Mouse (Mus musculus) granulocyte monocyte progenitor cell, adult 5-6 weeks (primary cell): ENCODE data around the gene Cntrob. TPM values are rescaled to one million over a fixed set of nuclear protein-coding genes. Genes with fewer than 3 reads are reported as not detected.

Experiments used
- ATAC-seq: replicated peaks from 2 replicates; pipeline ENCODE4 v1.8.0; 2016; ENCODE audit warnings: mild to moderate bottlenecking, moderate TSS enrichment, inconsistent platforms; ENCODE audit not compliant: poor library complexity, severe bottlenecking
- total RNA-seq, 2 experiments: library from RNA; stranded (forward) in 1 of 2; stranded (reverse) in 1 of 2; fragments of 200-712, 200-1000 nt in 1 of 2; fragments of >200 nt in 1 of 2; fragmentation: Nextera tagmentation in 1 of 2; gene quantifications; 2 replicates each; pipeline ENCODE4 v1.2.3; 2014 to 2017

The Cntrob gene
- total RNA-seq, 2 experiments from 2014 or later: 21.3 to 36.3 TPM

DNA sequence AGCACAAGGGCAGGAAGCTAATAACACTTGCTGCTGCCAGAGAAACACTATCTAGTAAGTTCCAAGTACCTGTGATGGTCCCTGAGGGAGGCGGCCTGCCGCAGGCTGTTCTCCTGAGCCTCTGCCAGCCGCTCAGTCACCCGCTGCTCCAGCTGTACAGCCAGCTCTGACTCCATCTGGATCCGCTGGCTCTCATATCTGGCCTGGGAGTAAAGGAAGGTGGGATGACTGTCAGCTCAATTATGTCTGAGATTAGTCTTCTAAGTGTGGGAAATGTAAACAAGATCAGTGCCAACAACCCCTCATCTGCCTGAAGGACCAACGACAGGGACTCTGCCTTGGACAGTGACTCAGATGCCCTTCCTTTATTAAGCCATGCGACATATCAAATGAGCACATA is 12.3 kb downstream of the Cntrob start:
- ATAC-seq: no peak

DNA sequence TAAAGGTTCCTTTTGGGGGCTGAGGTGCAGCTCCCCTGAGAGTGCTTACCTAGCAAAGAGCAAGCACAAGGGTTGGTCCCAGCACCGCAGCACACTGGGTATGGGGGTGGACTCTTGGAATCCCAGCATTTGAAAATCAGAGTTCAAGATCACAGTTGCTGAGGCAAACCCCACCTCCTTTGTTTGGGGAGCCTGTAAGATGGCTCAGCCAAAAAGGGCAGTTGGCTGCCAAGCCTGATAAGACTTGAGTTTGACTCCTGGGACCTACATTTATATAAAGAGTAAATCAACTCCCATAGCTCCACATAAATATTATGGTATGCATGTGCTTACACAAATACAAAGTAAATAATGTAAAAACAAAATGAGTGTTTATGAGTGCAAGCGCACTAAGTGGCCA is 17.5 kb downstream of the Cntrob start:
- no peak for ATAC-seq

DNA sequence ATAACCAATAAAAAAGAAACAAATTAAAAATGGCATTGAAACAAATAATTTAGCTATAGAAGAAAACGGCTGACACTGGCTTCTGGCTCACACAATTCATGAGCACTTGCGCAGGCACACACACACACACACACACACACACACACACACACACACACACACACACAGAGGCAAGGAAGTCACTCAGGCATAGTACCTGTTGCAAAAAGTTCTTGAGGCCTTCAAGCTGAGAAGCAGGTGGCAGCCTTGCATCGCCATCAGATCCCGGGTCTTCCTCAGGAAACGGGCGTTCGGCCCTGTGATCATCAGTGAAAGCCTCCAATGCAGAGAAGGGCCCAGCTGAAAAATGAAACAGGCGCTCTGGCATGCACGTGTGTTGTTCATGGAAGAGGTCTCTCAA is 18.3 kb downstream of the Cntrob start:
- ATAC-seq: no peak

DNA sequence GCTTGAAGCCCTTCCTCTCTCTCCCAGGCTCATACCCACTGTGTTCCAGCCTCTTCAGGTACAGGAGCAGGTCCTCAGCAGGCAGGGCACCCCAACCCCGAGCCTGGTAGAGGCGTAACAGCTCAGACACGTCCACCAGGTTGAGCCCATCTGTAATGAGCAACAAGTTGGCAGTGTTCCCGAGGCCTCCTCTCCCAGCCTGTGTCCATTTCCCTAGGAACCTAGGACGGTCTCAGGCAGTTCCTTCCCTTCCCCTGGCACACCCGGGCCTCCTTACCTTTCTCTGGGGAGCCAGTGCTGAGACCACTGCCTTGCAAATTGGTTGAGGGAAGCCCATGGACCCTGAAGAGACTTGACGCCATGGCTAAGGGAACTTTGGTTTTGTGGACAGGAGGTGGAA is 20.8 kb downstream of the Cntrob start:
- no peak for ATAC-seq

DNA sequence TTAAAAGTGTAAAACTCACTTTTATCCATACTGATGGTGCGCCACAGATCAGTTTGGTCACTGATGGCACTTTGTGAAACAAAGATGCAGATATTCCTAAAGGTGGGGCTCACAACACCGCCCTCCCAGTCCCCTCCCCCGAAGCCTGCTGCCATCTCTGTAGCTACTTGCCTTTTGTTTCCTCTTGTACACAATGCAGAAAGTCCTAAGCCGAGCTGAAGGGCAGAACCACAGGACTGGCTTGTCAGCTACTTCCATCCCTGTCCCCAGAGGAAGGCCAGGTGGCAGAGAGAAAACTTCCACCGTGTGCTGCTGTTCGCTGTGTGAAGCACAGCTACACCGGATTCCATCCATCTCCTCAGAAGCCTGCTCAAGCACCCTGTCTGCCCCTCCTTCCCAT is 25.3 kb downstream of the Cntrob start:
- no peak for ATAC-seq

DNA sequence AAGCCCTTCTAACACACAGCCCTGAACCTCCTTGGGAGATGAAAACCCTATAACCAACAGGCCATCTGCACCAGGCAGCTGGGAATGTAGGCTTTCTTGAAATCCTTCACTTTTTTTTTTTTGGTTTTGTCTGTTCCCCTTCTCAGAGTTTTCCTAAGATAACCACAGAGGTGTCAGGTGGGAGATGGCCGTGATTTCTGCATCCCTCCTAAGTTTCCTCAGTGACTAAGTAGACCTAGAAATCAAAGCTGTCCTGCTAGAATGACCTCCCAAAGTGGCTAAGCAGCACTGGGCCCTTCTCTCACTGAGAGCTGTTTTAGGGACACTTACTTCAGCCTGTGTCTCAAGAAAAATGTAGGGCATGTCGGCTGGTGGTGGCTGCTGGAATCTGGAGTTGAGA is 25.8 kb downstream of the Cntrob start:
- ATAC-seq: no peak

DNA sequence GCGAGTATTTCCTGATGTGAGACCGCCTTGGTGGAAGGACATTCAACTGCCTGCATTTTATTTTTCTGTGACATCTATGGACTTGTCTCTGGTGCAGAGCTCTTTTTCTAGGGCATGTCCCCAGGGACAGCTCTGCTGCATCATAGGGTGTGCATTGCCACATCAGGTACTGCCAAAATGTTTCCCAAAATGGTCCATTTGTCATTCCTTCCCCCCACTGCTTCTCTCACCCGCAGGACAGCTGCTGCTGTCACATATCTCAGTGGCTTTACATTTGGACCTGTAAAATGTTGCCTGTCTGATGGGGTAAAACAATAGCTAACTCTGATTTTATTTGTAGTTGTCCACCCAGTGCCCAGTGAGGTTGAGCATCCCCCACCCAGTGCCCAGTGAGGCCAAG is 28.3 kb downstream of the Cntrob start:
- ATAC-seq: no peak

DNA sequence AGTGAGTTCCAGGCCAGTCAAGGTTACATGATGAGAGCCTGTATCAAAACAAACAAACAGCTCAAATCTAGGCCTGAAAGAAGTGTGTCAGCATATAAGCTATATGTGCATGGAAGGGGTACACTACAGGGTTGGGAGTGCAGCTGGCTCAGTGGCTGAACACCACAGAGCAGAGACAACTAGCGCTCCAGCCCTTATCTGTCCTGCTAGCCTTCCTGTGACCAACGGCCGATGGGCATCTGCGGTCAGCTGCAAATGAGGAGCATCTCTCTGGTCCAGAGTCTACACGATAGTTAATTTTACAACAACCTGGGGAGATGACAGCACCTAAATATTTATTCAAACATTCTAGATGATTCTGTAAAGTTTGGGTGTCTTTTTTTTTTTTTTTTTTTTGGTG is 32.5 kb downstream of the Cntrob start:
- ATAC-seq: no peak

DNA sequence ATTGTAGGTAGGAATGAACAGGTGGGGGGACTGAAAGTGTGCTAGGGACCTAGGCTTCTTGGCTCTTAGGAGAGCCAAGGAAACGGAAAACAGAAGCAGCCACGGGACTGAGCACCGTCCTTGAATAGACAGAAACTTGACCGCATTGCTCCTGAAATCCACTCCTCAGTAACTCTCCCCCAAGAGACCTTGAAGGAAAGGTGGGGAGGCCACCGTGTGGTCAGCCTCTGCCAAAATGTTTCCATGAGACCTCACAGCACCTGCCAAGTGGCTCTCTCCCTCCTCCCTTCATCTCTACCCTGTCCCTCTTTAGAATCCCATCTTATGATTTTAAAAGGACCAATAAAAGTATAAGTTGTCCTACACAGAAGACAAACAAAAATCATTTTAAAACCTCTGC is 46.3 kb downstream of the Cntrob start:
- no peak for ATAC-seq

DNA sequence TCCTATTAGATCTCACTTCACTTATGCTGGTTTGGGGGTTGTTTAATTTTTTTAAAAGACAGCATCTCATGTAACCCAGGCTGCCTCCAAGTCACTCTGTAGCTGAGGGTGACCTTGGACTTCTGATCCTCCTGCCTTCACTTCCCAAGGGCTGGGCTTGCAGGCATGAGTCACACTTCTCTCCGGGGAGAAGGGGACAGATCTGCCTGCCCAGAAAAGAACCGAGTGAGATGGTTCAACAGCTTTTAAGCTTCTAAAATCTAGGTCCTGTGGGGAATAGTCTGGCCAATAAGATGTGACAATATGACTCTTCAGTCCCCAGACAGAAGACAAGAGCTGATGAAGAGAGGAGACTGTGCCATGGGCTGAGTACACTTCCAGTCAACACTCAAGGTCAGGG is 47.5 kb downstream of the Cntrob start:
- ATAC-seq: no peak

DNA sequence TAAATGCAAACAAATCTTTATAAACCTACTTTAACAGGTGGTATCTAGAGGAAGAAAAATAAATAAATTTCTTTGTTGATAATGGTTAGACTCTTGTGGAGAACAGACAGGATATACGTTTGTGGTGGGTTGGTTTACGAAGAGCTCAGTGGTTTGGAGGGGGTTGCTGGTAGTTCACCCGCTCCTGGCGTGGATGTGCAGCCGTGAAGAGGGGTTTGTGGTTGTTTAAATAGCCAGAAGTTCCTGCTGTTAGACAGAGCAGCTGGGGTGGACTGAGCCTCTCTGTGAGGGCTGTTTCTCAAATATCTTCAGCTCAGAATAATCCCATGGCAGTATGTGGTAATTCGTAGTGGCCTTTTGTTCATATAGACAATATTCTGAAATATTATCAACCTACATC is 47.9 kb downstream of the Cntrob start:
- ATAC-seq: no peak

DNA sequence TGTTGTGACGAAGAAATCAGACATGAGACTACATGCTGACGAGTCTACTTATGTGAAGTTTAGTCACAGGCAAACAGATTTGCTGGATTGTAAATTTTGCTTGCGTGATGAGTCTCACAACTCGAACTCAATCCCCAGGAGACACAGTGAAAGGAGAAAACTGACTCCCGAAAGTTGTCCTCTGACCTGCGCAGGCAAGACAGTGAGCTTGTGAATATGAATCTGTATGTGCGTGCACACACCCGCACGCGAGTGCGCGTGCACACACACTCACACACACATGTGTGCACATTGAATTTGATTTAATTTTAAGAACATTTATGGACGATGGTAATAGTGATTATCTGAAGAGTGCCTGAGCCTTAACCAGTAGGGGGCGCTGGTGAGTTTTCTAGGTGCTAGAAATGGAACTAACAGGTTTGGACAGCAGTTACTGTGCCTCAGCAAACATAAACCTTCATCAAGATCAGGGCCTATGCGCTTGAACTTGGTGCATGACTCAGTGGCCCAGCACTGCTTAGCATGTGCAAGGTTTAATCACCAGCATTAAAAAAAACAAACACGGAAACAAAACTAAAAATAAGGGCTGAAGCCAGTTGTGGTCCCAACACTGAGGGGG is 51.3 kb downstream of the Cntrob start:
- peak; percentile 31 for ATAC-seq

DNA sequence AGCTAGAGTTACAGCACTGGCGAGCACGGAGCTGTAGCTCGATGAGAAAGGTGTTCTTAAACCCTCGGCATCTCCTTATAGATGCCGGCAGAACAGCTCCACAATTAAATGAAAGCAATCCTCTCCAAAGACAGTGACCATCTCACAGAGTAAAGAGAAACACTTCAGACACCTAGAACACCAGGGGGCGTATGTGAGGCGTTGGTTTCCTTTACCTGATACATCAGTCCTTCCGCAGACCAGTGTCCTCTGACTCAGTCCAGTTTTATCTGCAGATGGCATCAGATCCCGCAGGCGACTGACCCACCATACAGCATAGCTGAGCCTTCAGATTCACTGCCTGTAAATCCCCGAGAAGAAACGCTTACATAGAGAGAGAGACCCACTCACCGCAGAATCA is 54.0 kb downstream of the Cntrob start:
- ATAC-seq: peak; percentile 67

DNA sequence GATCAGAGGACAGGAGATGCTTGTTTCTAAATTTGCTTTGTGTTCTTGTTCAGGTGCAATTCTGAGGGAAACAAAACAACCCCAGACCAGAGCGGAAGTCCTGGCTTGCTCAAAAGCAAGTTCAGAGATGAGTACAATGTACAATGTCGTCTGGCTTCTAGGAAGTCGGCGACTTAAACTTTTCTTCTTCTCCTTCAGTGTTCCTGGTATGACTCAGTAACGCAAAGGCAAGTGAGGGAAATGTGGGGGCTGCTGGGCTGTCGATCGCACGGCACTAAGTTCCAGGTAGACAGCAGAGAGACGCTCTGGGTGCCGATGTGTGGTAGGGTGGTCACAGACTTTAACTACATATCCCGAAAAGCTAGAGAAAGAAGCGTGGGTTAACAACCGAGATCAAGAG is 55.5 kb downstream of the Cntrob start:
- ATAC-seq: no peak

DNA sequence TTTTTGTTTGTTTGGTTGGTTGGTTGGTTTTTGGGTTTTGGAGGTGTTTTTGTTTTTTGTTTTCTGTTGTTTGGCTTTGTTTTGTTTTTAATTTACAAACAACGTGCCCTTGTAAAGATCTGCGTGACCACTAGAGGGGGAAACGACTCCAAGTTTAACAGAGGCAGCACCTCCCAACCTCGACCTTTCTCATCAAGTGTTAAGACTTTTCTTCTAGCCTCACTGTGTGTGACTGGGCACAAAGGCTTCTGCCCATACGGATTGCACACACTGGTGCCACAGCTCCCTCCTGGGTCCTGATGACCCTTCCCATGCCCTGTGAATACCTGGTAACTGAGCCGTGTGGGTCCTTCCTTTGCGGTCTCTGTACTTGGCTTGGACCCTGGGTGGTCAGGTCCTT is 56.2 kb downstream of the Cntrob start:
- no peak for ATAC-seq

DNA sequence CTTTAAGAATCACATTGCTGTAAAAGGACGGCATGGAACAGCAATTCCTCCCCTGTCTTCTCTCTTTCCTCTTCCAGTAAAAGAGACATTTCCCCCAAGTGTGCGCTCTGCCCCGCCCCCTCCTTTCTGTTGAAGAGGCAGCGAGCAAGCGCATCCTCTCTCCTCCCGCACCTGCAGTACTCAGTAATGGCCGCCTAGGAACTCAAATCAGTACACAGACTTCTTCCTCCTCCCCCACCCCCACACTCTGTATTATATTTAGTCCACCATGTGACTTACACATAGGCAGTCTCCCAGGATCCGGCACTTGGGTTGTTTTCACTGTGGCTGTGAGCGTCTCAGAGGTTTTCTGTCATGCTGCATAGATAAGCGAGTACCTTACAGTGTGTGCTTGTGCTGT is 57.3 kb downstream of the Cntrob start:
- peak; percentile 35 for ATAC-seq

DNA sequence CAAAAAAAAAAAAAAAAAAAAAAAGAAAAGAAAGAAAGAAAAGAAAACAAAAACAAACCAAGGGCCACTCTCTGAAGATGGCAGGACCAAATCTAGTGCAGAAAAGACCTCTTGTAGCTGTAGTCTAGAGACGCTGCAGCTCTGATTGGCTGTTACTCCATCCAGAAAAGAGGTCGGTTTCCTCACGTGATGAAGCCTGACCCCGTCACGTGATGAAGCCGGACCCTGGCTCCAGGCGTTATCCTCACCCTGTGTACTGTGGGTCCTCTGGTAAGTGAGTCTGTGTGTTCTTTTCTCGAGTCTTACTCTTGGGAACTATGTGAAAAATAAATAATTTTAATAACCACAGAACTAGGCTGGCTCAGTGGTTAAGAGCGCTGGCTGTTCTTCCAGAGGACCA is 58.2 kb downstream of the Cntrob start:
- no peak for ATAC-seq

DNA sequence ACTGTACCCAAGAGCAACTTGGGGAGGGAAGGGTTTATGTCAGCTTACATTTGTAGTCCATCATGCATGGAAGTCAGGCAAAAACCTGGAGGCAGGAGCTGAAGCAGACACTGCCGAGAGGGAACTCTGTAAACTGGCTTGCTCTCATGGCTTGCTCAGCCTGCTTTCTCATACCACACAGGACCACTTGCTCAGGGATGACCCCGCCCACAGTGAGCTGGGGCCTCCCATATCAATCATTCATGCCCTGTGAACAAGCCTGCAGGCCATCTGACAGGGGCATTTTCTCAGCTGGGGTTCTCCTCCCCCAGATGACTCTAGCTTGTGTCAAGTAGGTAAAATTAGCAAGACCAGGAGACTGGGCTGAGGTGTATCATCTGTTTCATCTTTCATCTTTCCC is 59.3 kb downstream of the Cntrob start:
- no peak for ATAC-seq

DNA sequence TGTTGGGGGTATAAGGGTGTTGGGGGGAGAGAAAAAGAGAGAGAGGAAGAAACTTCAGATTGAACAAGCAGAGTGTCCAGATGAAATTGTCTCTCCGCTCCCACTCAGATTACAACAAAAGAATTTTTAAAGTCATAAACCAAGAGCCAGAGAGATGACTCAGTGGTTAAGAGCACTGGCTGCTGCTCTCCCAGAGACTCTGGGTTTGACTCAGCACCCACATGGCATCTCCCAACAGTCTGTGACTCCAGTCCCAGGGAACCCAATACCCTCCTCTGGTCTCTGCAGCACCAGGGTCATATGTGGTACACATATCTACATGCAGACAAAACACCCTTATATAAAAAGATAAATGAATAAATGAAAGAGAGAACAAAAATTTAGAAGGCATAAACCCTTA is 63.5 kb downstream of the Cntrob start:
- no peak for ATAC-seq

DNA sequence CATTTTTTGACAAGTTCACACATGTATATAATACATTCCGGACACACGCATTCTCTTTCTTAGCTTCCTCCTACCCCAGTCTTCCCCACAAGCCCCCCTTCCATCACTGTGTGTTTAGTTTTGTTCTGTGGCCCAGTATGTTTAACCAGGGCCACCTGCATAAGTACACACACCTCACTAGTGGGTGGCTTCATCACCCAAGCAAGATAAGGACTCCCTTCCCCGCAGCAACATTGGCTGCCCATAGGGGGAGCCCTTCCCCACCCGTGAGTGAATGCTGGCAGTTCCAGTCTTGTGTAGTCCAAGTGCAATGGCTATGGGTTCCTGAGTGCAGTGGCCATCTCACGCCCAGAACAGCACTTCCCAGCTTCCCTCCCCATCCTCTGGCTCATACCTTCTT is 65.3 kb downstream of the Cntrob start:
- ATAC-seq: peak; percentile 81

DNA sequence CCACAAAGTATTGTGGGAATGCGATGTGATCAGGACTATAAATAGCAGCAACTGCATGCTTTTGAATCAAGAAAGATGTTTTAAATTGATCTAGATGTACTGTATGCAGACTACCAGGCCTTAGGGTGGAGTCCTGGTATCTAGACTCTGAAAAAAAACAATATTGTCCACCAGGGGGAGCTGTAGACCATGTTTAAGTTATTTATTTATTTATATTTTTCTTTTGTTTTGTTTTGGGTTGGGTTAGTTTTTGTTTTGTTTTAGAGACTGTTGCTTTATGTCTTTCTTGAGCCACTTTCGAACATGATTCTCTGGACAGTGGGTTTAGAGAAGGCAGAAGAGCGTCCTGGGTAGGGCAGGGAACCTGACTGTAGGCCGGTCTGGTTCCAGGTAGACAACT is 65.8 kb downstream of the Cntrob start:
- ATAC-seq: peak; percentile 37; the same call in 1 of the 2 replicates

DNA sequence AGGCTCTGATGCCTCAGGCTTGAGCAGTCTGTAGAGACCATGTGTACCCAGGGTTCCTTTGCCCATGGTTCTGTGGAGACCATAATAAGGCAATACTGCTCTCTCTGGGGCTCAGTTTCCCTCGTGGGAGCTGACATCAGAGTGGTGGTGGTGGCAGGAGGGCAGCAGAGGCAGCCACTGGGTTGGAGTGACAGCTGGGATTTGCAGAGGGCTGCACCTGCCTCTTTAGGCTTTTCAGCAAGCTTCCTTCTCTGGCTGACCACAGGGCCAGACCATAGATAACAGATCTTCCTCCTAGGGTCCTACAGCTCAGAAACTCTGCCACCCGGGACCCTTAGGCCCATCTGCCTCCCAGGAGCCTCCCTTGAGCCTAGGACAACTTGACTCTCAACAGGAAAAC is 66.5 kb downstream of the Cntrob start:
- ATAC-seq: no peak

DNA sequence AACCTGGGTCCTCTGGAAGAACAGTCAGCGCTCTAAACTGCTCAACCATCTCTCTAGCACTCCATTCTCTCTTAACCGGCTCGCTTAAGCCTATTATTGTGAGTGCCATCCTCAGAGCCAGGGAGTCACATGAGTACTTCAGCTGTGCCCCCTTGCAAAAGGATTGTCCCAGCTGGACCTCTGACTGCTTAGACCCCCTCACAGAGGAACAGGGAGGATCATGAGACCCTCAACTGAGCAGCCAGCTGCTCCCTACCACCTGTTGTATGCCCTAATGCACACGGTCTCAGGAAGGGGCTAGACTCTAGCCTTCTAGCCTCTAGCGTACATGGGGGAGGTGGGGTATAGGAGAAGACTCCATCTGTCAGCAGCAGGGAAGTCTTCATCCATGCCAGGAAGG is 68.8 kb downstream of the Cntrob start:
- ATAC-seq: no peak
